Mouse (Mus musculus): ENCODE data around the gene Sh2d7. TPM values are rescaled to one million over a fixed set of nuclear protein-coding genes. Genes with fewer than 3 reads are reported as not detected.

Gene Sh2d7
- polyA plus RNA-seq, 1 experiment from 2014 or later = not detected

- Histone ChIP-seq H3K4me2 (ENCODE audit: low read depth, low read length) (peak overlapping the region; percentile 10; the same call in 1 of the 2 replicates), H3K9ac (replicated peaks; ENCODE audit: low read length) (no peak overlapping the region; the same call in 1 of the 2 replicates), H3K27me3 (ENCODE audit: control insufficient read depth, insufficient read depth, low read length) (no peaks in the 10 kb centered on the region), H3K4me3 (ENCODE audit: low read depth, low read length) (peak overlapping the region; percentile 10; the same call in 1 of the 2 replicates), H3K9me3 (replicated peaks; ENCODE audit: control insufficient read depth, low read length) (no peaks in the 10 kb centered on the region), H3K4me1 (ENCODE audit: control insufficient read depth, insufficient read depth, low read length) (no peaks in the 10 kb centered on the region), H3K27ac (replicated peaks; ENCODE audit: low read depth, low read length) (no peak overlapping the region), H3K36me3 (replicated peaks; ENCODE audit: control insufficient read depth, insufficient read depth, low read depth, low read length) (no peaks in the 10 kb centered on the region)
- ATAC-seq (replicated peaks; ENCODE audit: insufficient number of reproducible peaks, low FRiP score, low TSS enrichment, low read depth) = no peak
- DNase-seq (ENCODE audit: low spot score) = no peak
- WGBS = 9% methylated on average over 12 of the region's 12 CpGs
Measured at GRCm38 (mm10) chr9:54502873-54503272, 35.9 kb upstream of the Sh2d7 start.

GRCm38 (mm10) chr9:54515991-54516390, 22.8 kb upstream of the Sh2d7 start:
- Histone ChIP-seq H3K9me3 (replicated peaks; ENCODE audit: control insufficient read depth, low read length) (no peaks in the 10 kb centered on the region), H3K4me2 (ENCODE audit: low read depth, low read length) (no peak overlapping the region), H3K36me3 (replicated peaks; ENCODE audit: control insufficient read depth, insufficient read depth, low read depth, low read length) (no peaks in the 10 kb centered on the region), H3K27ac (replicated peaks; ENCODE audit: low read depth, low read length) (no peak overlapping the region), H3K27me3 (ENCODE audit: control insufficient read depth, insufficient read depth, low read length) (no peaks in the 10 kb centered on the region), H3K9ac (replicated peaks; ENCODE audit: low read length) (no peak overlapping the region), H3K4me1 (ENCODE audit: control insufficient read depth, insufficient read depth, low read length) (no peaks in the 10 kb centered on the region), H3K4me3 (ENCODE audit: low read depth, low read length) (no peak overlapping the region)
- no peak for ATAC-seq (replicated peaks; ENCODE audit: insufficient number of reproducible peaks, low FRiP score, low TSS enrichment, low read depth)
- DNase-seq (ENCODE audit: low spot score) = no peak
- 50% methylated on average over 2 of the region's 2 CpGs for whole genome bisulfite sequencing

GRCm38 (mm10) chr9:54518921-54519320, 19.9 kb upstream of the Sh2d7 start:
- no peak overlapping the region for H3K4me2 ChIP-seq (ENCODE audit: low read depth, low read length)
- no peak overlapping the region for H3K4me3 ChIP-seq (ENCODE audit: low read depth, low read length)
- H3K4me1 ChIP-seq (ENCODE audit: control insufficient read depth, insufficient read depth, low read length) = no peaks in the 10 kb centered on the region
- H3K36me3 ChIP-seq (replicated peaks; ENCODE audit: control insufficient read depth, insufficient read depth, low read depth, low read length) = no peaks in the 10 kb centered on the region
- ATAC-seq (replicated peaks; ENCODE audit: insufficient number of reproducible peaks, low FRiP score, low TSS enrichment, low read depth) (no peak), DNase-seq (ENCODE audit: low spot score) (no peak)
- no peaks in the 10 kb centered on the region for H3K9me3 ChIP-seq (replicated peaks; ENCODE audit: control insufficient read depth, low read length)
- no peak overlapping the region for H3K27ac ChIP-seq (replicated peaks; ENCODE audit: low read depth, low read length)
- H3K9ac ChIP-seq (replicated peaks; ENCODE audit: low read length) = no peak overlapping the region
- no peaks in the 10 kb centered on the region for H3K27me3 ChIP-seq (ENCODE audit: control insufficient read depth, insufficient read depth, low read length)
- 72% methylated on average over 7 of the region's 7 CpGs for WGBS

- H3K27ac ChIP-seq (replicated peaks; ENCODE audit: low read depth, low read length) = no peak overlapping the region
- H3K36me3 ChIP-seq (replicated peaks; ENCODE audit: control insufficient read depth, insufficient read depth, low read depth, low read length) = no peaks in the 10 kb centered on the region
- H3K9me3 ChIP-seq (replicated peaks; ENCODE audit: control insufficient read depth, low read length) = no peaks in the 10 kb centered on the region
- H3K9ac ChIP-seq (replicated peaks; ENCODE audit: low read length) = no peak overlapping the region
- no peak overlapping the region for H3K4me3 ChIP-seq (ENCODE audit: low read depth, low read length)
- H3K27me3 ChIP-seq (ENCODE audit: control insufficient read depth, insufficient read depth, low read length) = no peaks in the 10 kb centered on the region
- no peak overlapping the region for H3K4me2 ChIP-seq (ENCODE audit: low read depth, low read length)
- DNase-seq (ENCODE audit: low spot score) (no peak), ATAC-seq (replicated peaks; ENCODE audit: insufficient number of reproducible peaks, low FRiP score, low TSS enrichment, low read depth) (no peak)
- no peaks in the 10 kb centered on the region for H3K4me1 ChIP-seq (ENCODE audit: control insufficient read depth, insufficient read depth, low read length)
- WGBS = 85% methylated on average over 4 of the region's 4 CpGs
Measured at GRCm38 (mm10) chr9:54520286-54520685, 18.5 kb upstream of the Sh2d7 start.

GRCm38 (mm10) chr9:54527694-54528093, 11.1 kb upstream of the Sh2d7 start:
- ATAC-seq (replicated peaks; ENCODE audit: insufficient number of reproducible peaks, low FRiP score, low TSS enrichment, low read depth) (no peak), DNase-seq (ENCODE audit: low spot score) (no peak)
- 71% methylated on average over 7 of the region's 7 CpGs for WGBS
- Histone ChIP-seq H3K4me3 (ENCODE audit: low read depth, low read length) (no peak overlapping the region), H3K4me2 (ENCODE audit: low read depth, low read length) (no peak overlapping the region), H3K9ac (replicated peaks; ENCODE audit: low read length) (no peak overlapping the region), H3K36me3 (replicated peaks; ENCODE audit: control insufficient read depth, insufficient read depth, low read depth, low read length) (no peaks in the 10 kb centered on the region), H3K4me1 (ENCODE audit: control insufficient read depth, insufficient read depth, low read length) (no peaks in the 10 kb centered on the region), H3K9me3 (replicated peaks; ENCODE audit: control insufficient read depth, low read length) (no peaks in the 10 kb centered on the region), H3K27me3 (ENCODE audit: control insufficient read depth, insufficient read depth, low read length) (no peaks in the 10 kb centered on the region), H3K27ac (replicated peaks; ENCODE audit: low read depth, low read length) (no peak overlapping the region)

GRCm38 (mm10) chr9:54529950-54530349, 8.8 kb upstream of the Sh2d7 start:
- H3K4me2 ChIP-seq (ENCODE audit: low read depth, low read length) = no peak overlapping the region

GRCm38 (mm10) chr9:54530836-54531235, 7.9 kb upstream of the Sh2d7 start:
- DNase-seq (ENCODE audit: low spot score) = no peak
- Histone ChIP-seq H3K4me1 (ENCODE audit: control insufficient read depth, insufficient read depth, low read length) (no peaks in the 10 kb centered on the region), H3K4me3 (ENCODE audit: low read depth, low read length) (no peak overlapping the region), H3K9ac (replicated peaks; ENCODE audit: low read length) (no peak overlapping the region), H3K9me3 (replicated peaks; ENCODE audit: control insufficient read depth, low read length) (no peaks in the 10 kb centered on the region), H3K36me3 (replicated peaks; ENCODE audit: control insufficient read depth, insufficient read depth, low read depth, low read length) (no peaks in the 10 kb centered on the region), H3K27ac (replicated peaks; ENCODE audit: low read depth, low read length) (no peak overlapping the region), H3K4me2 (ENCODE audit: low read depth, low read length) (no peak overlapping the region), H3K27me3 (ENCODE audit: control insufficient read depth, insufficient read depth, low read length) (no peaks in the 10 kb centered on the region)
- ATAC-seq (replicated peaks; ENCODE audit: insufficient number of reproducible peaks, low FRiP score, low TSS enrichment, low read depth) = no peak
- 85% methylated on average over 6 of the region's 6 CpGs for WGBS

More at GRCm38 (mm10) chr9:54529950-54530349, 8.8 kb upstream of the Sh2d7 start:
- Histone ChIP-seq H3K4me1 (ENCODE audit: control insufficient read depth, insufficient read depth, low read length) (no peaks in the 10 kb centered on the region), H3K27ac (replicated peaks; ENCODE audit: low read depth, low read length) (no peak overlapping the region), H3K36me3 (replicated peaks; ENCODE audit: control insufficient read depth, insufficient read depth, low read depth, low read length) (no peaks in the 10 kb centered on the region), H3K9me3 (replicated peaks; ENCODE audit: control insufficient read depth, low read length) (no peaks in the 10 kb centered on the region), H3K27me3 (ENCODE audit: control insufficient read depth, insufficient read depth, low read length) (no peaks in the 10 kb centered on the region), H3K4me3 (ENCODE audit: low read depth, low read length) (no peak overlapping the region), H3K9ac (replicated peaks; ENCODE audit: low read length) (no peak overlapping the region)
- DNase-seq (ENCODE audit: low spot score) = no peak
- WGBS = 67% methylated on average over 2 of the region's 2 CpGs
- ATAC-seq (replicated peaks; ENCODE audit: insufficient number of reproducible peaks, low FRiP score, low TSS enrichment, low read depth) = no peak

- H3K9ac ChIP-seq (replicated peaks; ENCODE audit: low read length) = no peak overlapping the region
- DNase-seq (ENCODE audit: low spot score) (no peak), ATAC-seq (replicated peaks; ENCODE audit: insufficient number of reproducible peaks, low FRiP score, low TSS enrichment, low read depth) (no peak)
- H3K4me3 ChIP-seq (ENCODE audit: low read depth, low read length) = no peak overlapping the region
- no peak overlapping the region for H3K4me2 ChIP-seq (ENCODE audit: low read depth, low read length)
- no peak overlapping the region for H3K27ac ChIP-seq (replicated peaks; ENCODE audit: low read depth, low read length)
- H3K36me3 ChIP-seq (replicated peaks; ENCODE audit: control insufficient read depth, insufficient read depth, low read depth, low read length) = no peaks in the 10 kb centered on the region
- no peaks in the 10 kb centered on the region for H3K4me1 ChIP-seq (ENCODE audit: control insufficient read depth, insufficient read depth, low read length)
- no peaks in the 10 kb centered on the region for H3K27me3 ChIP-seq (ENCODE audit: control insufficient read depth, insufficient read depth, low read length)
- no peaks in the 10 kb centered on the region for H3K9me3 ChIP-seq (replicated peaks; ENCODE audit: control insufficient read depth, low read length)
Measured at GRCm38 (mm10) chr9:54531421-54531820, 7.4 kb upstream of the Sh2d7 start.
